Mouse (Mus musculus) bone marrow, adult 2 months (tissue): ENCODE data around the gene Prl7a2.

Experiments
- CTCF ChIP-seq: fragments of 200-500 bp; IDR thresholded peaks from 2 replicates; pipeline ENCODE4 v1.5.1; 2011; ENCODE audit warnings: low read length, control low read depth; ENCODE audit not compliant: control insufficient read depth, insufficient read depth
- POLR2A ChIP-seq: fragments of 200-500 bp; IDR thresholded peaks from 2 replicates; pipeline ENCODE4 v1.6.1; 2011; ENCODE audit warnings: low read depth, mild to moderate bottlenecking, control low read depth, low read length, borderline replicate concordance; ENCODE audit not compliant: control insufficient read depth

GRCm38 (mm10) chr13:27610482-27610881 is 57.4 kb downstream of the Prl7a2 start, which contains the start of gene Prl7b1:
- TF ChIP-seq CTCF (no peak), POLR2A (no peak)
